Mouse (Mus musculus): ENCODE results near the gene Phc1.
A peak's percentile ranks its signal among the peaks of the same experiment; 100 is the strongest.

Gene Phc1

DNA sequence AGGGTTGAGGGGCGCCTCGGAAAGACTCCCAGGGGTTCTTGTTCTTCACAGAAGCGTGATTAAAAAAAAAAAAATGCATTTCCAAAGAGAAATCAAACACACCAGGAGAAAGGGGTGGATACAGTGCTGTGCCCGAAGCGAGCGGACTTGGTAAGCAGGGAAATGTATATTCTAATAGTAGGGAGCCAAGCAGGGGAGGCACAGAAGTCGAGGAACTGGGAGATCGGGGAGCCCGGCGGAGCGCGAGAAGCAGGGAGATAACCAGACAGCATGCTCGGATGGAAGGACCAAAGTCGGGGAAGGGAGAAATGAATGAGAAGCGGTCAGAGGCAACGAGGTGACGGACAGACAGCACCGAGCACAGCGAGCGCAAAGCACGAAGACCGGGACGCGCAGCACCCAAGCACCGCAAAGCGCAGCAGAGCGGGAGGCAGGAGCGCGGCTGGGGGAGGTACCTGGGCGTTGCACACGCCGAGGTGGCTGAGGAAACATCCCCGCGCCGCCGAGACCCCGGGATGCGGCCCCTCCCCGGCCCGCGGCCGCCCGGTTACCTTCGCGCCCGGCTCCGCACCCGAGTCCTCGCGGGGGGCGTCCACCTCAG lies 1.2 kb downstream of the Phc1 start:
- peak; percentile 61 to 62 for DNase-seq

DNA sequence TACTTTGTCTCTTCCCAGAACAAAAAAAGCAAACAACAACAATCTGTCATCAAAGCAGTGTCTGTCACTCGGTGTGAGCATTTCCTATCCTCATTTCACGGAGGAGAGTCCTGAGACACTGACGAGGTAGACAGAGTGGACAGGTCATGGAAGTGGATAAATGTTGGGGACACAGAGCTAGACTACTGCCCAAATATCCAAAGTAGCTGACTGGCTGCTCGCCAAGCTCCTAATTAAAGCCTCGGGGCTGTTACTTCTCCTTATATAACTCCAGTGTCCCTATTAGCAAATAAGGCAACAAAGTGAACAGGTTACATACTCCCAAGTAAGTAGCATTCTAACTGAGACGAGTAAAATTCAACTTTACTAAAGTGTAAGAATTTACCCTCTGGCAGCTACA lies 2.8 kb downstream of the Phc1 start:
- peak; percentile 23 to 27 for DNase-seq

GRCm38 (mm10) chr6:122334786-122335340 lies 5.5 kb downstream of the Phc1 start:
- DNase-seq: no peak

- DNase-seq: no peak
Observed at GRCm38 (mm10) chr6:122333081-122333612, 7.2 kb downstream of the Phc1 start.

- DNase-seq: no peak
Observed at GRCm38 (mm10) chr6:122325361-122325975, 14.9 kb downstream of the Phc1 start.

DNA sequence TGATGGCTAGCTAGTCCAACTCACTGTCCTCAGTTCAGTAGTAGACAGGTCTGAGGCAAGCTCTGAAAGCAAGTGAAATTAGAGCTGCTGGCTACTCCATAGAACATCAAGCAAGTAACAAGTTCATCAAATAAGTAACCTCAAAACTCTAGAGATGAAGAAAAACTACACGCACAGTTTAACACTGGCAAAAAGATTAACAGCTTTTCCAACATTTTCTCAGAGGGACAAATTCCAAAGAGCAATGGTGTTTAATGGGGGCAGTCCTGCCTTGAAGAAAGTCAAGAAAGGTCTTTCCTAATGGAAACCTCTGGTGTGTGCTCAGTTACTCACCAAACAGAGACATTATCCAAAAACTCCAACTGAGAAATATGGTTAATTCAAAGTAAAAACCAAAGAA lies 21.6 kb downstream of the Phc1 start:
- DNase-seq: no peak

DNA sequence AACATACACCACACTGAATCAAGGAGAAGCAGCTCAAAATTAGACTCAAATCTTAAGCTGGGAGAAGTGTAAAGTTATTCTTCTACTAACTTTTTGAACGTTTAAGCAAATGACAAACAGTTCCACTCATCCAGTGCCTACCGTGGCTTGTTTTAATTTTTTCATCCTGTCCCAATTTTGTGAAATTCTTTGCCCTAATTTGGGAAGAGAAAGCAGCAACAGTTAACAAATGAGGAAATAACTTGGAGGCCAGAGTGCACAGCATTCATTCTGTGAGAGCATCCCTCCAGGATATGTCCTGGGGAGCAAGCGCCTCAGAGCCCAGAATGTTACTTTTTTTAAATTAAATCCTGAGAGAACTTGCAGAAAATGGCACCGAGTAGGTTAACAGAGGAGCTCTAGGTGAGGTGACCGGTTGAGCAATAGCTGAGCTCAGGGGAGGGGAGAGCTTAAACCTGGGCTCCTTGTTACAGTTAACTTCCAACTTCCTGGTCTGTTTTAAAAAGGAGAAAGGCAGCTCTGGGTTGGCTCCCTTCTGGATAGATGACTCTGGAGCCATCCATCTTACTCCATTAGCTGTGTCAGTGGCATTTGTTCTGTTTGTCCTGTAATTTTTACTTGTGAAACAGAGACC lies 30.1 kb downstream of the Phc1 start:
- no peak for DNase-seq

DNA sequence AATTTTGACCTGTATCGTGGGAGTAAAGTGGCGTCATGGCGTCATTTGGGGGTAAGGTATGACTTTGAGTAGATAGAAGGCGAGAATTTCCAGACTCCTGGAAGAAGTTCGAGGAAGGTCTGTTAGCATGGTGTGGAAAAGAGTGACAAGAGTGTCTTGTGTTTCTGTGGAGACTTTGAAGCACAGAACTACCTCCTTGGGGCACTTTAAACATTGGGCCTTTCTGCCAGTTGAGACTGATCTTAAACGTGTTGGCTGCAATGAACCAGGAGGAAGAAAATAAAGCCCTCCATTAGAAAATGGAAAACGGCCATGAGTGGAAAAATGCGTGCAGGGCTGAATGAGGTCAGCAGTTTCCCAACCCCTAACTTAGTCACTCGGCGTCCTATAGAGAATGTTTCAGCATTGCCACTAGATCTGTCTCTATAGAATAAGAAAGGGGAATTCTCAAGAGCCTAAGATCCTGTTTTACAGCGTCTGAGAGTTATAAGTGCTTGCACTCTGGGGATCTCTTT lies 30.9 kb downstream of the Phc1 start:
- no peak for DNase-seq

DNA sequence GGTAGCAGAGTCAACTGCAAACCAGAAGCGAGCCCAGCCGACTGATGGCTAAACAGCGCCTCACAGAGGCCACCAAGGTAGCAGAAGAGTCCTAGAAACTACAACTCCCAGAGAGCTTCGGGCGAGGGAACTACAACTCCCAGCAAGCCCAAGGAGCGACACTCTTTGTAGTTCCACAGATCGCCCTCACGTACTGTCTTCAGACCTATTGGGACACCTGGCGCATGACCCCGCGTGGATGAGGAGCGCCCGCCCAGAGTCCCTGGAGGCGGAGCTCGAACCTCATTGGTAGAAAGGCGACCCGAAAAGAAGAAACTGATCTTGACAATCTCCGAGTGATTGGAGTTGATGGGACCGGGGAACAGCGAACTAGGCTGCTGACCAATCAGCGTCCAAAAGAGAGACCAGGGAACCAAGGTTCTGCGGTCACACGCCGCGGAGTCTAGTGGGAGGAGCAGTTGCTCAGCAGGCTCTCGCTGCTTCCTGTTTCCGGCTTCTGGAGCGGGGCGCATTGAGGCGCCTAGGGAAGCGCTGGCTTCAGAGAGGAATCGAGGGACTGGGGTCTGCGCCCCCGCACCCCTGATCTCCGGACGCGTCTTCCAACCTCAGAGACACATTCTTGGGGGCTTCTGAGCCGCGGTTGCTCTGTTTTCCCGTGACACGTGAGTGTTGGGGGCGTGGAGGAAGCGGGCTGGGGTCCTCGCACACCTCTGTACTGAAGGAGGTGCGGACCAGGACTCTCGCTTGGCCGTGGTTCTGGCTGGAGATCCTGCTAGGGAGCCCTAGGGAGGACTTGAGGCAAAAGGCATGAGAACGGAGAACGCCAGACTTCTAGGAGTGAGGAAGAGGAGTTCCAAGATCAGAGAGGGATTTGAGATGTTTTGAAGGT lies 31.6 kb downstream of the Phc1 start, which contains the start of gene M6pr:
M6pr (plus strand) TSS at position 216 of the 889 bp plus-strand sequence.
- DNase-seq: peak; percentile 94 to 96

DNA sequence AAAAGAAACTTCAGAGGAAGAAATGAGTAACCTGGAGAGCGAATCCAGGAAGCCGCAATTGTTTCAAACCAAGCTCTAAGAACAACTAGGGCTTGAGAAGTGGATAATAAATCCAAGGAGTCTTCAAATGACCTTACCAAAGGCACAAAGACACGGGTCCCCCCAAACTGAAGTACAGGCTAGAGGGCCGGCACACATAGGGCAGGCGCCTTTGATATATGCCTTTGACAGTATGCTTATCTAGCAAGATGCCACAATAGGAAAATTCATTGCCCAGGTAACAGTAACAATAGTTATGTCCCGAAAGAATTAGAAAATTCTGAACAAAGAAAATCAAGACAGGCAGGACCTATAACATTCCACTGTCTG lies 32.2 kb downstream of the Phc1 start:
- no peak for DNase-seq

DNA sequence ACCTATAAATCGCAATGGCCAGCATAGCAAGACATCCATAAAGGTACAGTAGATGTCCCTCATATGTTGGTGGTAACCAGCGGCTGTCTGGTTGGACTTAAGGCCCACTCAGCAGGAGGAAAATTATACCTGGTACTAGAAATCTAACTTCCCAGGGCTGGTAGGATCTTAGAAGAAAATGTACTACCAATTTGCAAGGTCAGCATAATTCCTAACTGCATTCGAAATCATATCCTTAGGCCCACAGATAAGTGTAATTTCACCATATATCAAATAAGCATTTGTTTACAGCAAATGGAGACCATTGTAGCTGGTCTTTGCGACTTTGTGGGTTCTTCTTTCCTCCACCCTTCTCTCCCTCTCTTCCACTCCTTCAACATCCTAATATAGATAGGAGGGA lies 33.7 kb downstream of the Phc1 start:
- no peak for DNase-seq

DNA sequence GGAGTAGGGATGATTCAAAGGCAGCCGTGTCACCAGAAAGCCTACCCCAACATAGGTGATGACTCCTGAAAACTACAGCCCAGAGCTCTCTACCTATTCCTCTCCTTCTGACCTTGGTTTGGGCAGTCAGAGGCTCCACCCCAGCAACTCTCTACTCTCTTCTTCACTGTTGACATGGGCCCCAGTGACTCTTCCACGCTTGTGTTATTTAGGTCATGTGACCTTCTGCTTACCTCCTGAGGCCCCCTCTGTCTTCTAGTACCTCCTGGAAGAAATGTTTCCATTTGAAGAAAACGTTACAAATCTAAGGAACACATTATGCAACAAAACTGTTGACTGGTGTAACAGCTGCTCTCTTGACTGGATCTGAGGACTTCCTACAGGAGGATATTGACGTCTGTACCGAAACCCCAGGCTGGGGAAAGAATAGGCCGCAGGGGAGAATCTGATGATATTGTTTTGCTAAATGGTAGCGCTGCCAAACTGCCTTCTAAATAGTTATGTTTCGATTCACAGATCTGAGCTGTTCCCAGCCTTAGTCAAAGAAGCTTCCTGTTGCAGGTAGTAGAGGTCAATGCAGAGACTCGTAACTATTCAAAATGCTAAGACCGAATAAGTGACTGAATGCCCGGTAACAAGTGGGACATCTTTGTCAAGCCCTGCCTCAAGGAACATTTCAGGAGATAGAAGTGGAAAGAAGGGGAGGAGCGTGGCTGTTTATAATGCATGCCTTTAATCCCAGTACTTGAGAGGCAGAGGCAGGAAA lies 35.4 kb downstream of the Phc1 start:
- DNase-seq: no peak

DNA sequence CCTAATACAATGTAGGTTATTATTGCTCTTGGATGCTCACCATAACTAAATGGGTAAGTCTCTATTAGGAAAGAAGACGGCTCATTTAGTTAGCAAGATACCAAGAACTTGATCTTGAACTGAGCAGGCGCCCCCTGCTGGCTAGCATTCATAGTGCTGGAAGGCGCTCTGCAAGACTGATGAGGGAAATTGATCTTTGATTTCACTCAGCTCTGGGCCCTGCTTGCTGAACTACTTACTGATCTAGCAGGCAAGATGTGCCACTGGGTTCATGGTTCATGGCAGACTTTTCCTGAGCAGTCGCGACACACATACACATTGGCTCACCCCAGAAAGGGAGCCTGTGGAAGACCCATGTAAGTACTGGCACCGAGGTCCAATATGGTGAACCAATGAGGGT lies 36.0 kb downstream of the Phc1 start:
- peak; percentile 80 to 81 for DNase-seq

GRCm38 (mm10) chr6:122303526-122303925 lies 36.8 kb downstream of the Phc1 start:
- DNase-seq: no peak

- no peak for DNase-seq
Observed at GRCm38 (mm10) chr6:122302661-122303060, 37.7 kb downstream of the Phc1 start.

DNA sequence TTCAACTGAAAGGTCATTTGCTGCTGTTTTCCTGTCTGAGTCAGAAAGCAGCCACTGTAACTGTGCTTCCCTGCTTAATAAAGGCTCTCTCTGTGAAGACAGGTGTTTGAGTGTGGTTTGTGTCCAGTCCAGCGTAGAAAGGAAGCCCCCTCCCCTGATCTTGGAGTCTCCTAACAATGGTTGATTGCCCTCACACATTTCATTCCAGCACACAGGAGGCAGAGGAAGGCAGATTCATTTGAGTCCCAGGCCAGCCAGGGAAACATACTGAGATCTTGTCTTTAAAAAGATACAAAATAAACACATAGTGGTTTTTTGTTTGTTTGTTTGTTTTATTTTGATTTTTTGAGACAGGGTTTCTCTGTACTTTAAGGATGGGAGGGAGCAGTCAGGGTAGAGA lies 38.2 kb downstream of the Phc1 start:
- no peak for DNase-seq

DNA sequence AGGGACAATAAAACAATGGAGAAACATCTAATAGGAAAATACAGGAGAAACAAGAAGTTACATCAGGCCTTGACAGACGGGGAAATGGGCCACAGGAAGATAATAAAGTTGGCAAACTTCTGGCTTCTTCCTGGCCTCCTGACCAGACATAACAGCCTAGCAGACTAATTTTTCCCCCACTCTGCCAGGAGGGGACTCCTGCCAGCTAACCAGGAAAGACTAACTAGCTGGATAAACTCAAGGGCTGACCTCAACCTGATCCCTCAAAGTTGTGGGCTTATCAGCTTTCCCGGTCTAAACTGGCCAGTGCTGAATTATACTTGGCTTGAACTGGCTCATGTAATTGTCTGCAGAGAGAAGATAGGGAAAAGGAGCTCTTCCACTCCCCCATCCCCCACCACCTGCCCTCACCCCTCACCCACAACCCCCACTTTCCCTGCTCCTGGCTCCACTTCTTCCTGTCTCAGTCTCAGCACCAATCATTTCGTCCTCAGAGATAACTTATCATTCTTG lies 40.7 kb downstream of the Phc1 start:
- no peak for DNase-seq

GRCm38 (mm10) chr6:122298223-122298609 lies 42.1 kb downstream of the Phc1 start:
- no peak for DNase-seq

DNA sequence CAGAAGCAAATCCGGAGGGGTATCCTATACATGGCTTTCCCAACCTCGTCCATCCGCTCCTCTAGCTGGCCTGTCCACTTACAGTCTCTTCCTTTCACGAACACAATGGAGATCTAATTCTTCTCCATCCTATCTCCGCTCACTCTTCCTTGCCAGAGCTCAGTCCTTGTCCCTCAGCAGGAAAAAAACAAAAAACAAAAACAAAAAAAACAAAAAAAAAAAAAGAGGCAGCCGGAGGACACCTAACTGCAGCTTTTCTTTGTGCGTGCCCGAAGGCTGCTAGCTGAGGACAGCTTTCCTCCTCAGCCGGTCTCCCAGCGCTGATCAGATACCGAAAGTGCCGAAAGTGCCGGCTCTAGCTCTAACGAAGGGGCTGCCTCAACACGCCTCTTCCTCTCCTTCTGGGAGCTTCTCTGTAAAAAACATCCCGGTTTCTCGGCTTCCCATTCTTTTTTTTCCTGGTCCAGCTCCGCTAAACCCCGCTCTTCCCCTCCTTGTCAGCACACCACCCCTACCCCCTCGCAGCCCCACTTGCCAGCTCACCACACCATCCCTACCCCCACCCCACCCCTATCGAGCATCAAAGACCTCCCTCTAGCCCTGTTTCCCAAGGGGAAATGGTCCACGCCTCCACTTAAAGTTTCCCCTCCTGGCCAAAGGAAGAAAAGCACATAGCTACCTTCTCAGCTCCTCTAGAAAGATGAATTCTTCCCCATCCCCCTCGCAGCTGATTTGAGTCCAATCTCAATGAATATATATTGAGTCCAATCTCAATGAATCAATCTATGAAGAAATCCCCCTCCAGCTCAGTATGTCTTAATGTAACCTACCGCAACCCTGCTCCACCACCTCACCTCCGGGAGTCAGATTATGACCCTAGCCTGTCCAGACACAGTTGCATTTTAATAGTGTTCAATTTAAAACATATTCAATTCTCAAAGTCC lies 42.8 kb downstream of the Phc1 start:
- peak; percentile 7 to 17 for DNase-seq

DNA sequence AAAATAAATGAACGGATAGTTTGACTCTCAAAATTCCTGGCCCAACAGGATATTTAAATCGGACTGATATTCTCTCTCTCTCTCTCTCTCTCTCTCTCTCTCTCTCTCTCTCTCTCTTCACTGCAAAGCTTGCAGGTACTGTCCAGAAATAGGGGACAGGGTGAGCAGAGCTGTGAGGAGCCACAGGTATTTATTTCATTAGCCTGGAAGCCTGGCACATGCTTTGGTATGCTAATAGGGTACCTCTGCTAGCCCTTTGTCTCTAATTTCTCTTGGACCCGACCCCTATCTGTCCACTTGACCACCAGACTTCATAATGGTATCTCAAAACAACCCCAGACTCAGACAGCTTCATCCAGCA lies 43.5 kb downstream of the Phc1 start:
- DNase-seq: no peak

DNA sequence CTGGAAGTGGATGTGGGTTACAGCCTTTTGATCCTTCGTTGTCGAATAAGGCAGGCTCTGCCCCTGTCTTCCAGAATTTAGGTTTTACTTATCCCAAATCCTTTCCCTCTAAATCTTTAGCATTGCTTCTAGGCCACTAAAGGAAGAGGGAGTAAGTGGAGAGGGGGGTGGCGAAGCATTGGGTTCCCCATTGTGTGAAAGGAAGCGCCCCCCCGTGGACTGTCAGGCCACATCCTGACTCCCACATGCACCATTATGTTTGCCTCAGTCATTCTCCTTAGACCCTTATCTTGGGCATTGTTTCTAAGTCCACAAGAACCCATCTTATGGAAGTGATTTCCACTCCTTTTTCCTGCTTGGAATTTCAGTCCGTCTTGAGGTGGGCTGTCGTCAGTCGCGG lies 45.1 kb downstream of the Phc1 start:
- no peak for DNase-seq

All from cerebellum, postnatal 36 days (tissue).